Mouse (Mus musculus): ENCODE results near the gene Sdf4.
A peak's percentile ranks its signal among the peaks of the same experiment; 100 is the strongest.

The Sdf4 gene

GRCm38 (mm10) chr4:156004109-156004508 lies 11.4 kb downstream of the Sdf4 start:
- peak; percentile 82 for DNase-seq (ENCODE audit: low read depth)

GRCm38 (mm10) chr4:156008369-156008768 lies 15.7 kb downstream of the Sdf4 start:
- DNase-seq (ENCODE audit: low read depth): peak; percentile 88

GRCm38 (mm10) chr4:156013637-156014036 lies 21.0 kb downstream of the Sdf4 start, which contains the start of gene Tnfrsf4:
Gene Tnfrsf4 (plus strand): TSS chr4:156013843.
- DNase-seq (ENCODE audit: low read depth): peak; percentile 94

- DNase-seq (ENCODE audit: low read depth): peak; percentile 61
Measured at GRCm38 (mm10) chr4:156014436-156014835, 21.8 kb downstream of the Sdf4 start.

- DNase-seq (ENCODE audit: low read depth): peak; percentile 63
Measured at GRCm38 (mm10) chr4:156019771-156020170, 27.1 kb downstream of the Sdf4 start.

- DNase-seq (ENCODE audit: low read depth): peak; percentile 89
Measured at GRCm38 (mm10) chr4:156021381-156021780, 28.7 kb downstream of the Sdf4 start.

- DNase-seq (ENCODE audit: low read depth): peak; percentile 97
Measured at GRCm38 (mm10) chr4:156021942-156022419, 29.3 kb downstream of the Sdf4 start.

- peak; percentile 74 for DNase-seq (ENCODE audit: low read depth)
Measured at GRCm38 (mm10) chr4:156023520-156023919, 30.8 kb downstream of the Sdf4 start.

- DNase-seq (ENCODE audit: low read depth): peak; percentile 63
Measured at GRCm38 (mm10) chr4:156024184-156024583, 31.5 kb downstream of the Sdf4 start.

GRCm38 (mm10) chr4:156026013-156026412 lies 33.3 kb downstream of the Sdf4 start, which contains the start of gene Tnfrsf18:
Gene Tnfrsf18 (plus strand): TSS chr4:156026164.
- DNase-seq (ENCODE audit: low read depth): peak; percentile 89

- DNase-seq (ENCODE audit: low read depth): peak; percentile 78
Measured at GRCm38 (mm10) chr4:156028580-156028979, 35.9 kb downstream of the Sdf4 start.

GRCm38 (mm10) chr4:156030651-156031118 lies 38.0 kb downstream of the Sdf4 start:
- peak; percentile 92 for DNase-seq (ENCODE audit: low read depth)

- no peak for DNase-seq (ENCODE audit: low read depth)
Measured at GRCm38 (mm10) chr4:156031255-156031592, 38.6 kb downstream of the Sdf4 start.

- DNase-seq (ENCODE audit: low read depth): peak; percentile 91
Measured at GRCm38 (mm10) chr4:156031593-156032391, 39.1 kb downstream of the Sdf4 start.

- DNase-seq (ENCODE audit: low read depth): peak; percentile 84
Measured at GRCm38 (mm10) chr4:156032856-156033255, 40.2 kb downstream of the Sdf4 start.

GRCm38 (mm10) chr4:156033476-156034119 lies 40.9 kb downstream of the Sdf4 start:
- peak; percentile 93 for DNase-seq (ENCODE audit: low read depth)

- DNase-seq (ENCODE audit: low read depth): no peak
Measured at GRCm38 (mm10) chr4:156034301-156034700, 41.6 kb downstream of the Sdf4 start.

GRCm38 (mm10) chr4:156034901-156035300 lies 42.2 kb downstream of the Sdf4 start:
- DNase-seq (ENCODE audit: low read depth): peak; percentile 64

GRCm38 (mm10) chr4:156044754-156045153 lies 52.1 kb downstream of the Sdf4 start:
- no peak for DNase-seq (ENCODE audit: low read depth)

GRCm38 (mm10) chr4:156049779-156050178 lies 57.1 kb downstream of the Sdf4 start:
- DNase-seq (ENCODE audit: low read depth): no peak

GRCm38 (mm10) chr4:156050391-156050980 lies 57.8 kb downstream of the Sdf4 start:
- no peak for DNase-seq (ENCODE audit: low read depth)

GRCm38 (mm10) chr4:156053113-156053512 lies 60.4 kb downstream of the Sdf4 start:
- DNase-seq (ENCODE audit: low read depth): no peak

GRCm38 (mm10) chr4:156054130-156054529 lies 61.5 kb downstream of the Sdf4 start:
- no peak for DNase-seq (ENCODE audit: low read depth)
